In the genomic region with DNA sequence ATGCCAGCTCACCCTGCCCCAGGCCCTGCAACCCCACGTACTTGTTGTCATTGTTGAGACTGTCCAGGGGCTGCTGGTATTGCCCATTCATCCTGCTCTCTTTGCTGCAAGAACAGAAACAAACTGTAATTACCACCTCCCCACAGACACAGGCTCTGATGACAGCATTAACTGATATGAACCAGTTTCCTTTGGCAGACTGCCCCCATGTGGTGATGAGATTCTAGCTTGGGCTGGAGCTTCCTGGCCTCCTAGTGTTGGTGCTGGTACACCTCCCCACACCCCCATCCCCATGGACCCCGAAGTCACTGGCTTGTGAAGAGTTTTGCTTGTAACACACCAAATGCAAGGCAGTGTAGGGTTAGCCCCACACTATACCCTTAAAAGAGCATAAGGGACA, we compare ENCODE assay signal across 9 mouse cellular contexts. TPM values are rescaled to one million over a fixed set of nuclear protein-coding genes. Genes with fewer than 3 reads are reported as not detected.
DNase-seq lines count a peak whose midpoint lies in the region; ATAC-seq and TF ChIP-seq lines count a peak whose summit lies in the region.
"Had no signal": no experiment of that assay in that cellular context is flagged by ENCODE, and none has a peak within 500 bp of the region (broad histone marks: within the 10 kb centered on the region; RNA-seq: fewer than 3 reads in every experiment).

No protein-coding gene starts in this region.

- H3K9ac ChIP-seq in liver, embryonic 14.5 days (replicated peaks) = no peak overlapping the region
- no peak overlapping the region for H3K9ac ChIP-seq in liver, embryonic 11.5 days (ENCODE audit: low read depth, low read length)
- H3K9ac ChIP-seq: limb, embryonic 13.5 days had no signal

- no peaks in the 10 kb centered on the region for H3K27me3 ChIP-seq in liver, embryonic 14.5 days (ENCODE audit: control insufficient read depth, insufficient read depth, low read length)
- no peaks in the 10 kb centered on the region for H3K27me3 ChIP-seq in liver, embryonic 11.5 days (replicated peaks; ENCODE audit: control insufficient read depth, insufficient read depth, low read length)
- H3K27me3 ChIP-seq: limb, embryonic 13.5 days had no signal

- TF ChIP-seq CTCF in liver, embryonic 14.5 days (IDR thresholded peaks at IDR 0.05; ENCODE audit: low read depth) = peak; percentile 60

- no peak for ATAC-seq in cerebellum, adult (ENCODE audit: insufficient number of reproducible peaks, low FRiP score, low TSS enrichment)
- ATAC-seq in liver, embryonic 14.5 days (ENCODE audit: insufficient read depth) = no peak
- no peak for ATAC-seq in liver, embryonic 11.5 days (replicated peaks; ENCODE audit: low FRiP score)
- peak; percentile 58 for ATAC-seq in common myeloid progenitor, adult 5-6 weeks (replicated peaks; ENCODE audit: low read depth, poor library complexity, severe bottlenecking)

- no peaks in the 10 kb centered on the region for H3K4me1 ChIP-seq in liver, embryonic 14.5 days (replicated peaks; ENCODE audit: control insufficient read depth in 2 of 2, insufficient read depth in 2 of 2, low read length in 1 of 2)
- H3K4me1 ChIP-seq in liver, embryonic 11.5 days (replicated peaks; ENCODE audit: control insufficient read depth, insufficient read depth, low read length) = no peaks in the 10 kb centered on the region
- H3K4me1 ChIP-seq: limb, embryonic 13.5 days had no signal

- peak; percentile 43 to 51 for DNase-seq in cerebellum, postnatal 36 days
- DNase-seq in liver, embryonic 14.5 days (ENCODE audit: low read depth in 3 of 3, low spot score in 3 of 3) = no peak
- no peak for DNase-seq in liver, embryonic 11.5 days (ENCODE audit: low spot score)
- DNase-seq in lung, postnatal 25 days (ENCODE audit: low spot score) = peak; percentile 42
- peak; percentile 56 to 59 for DNase-seq in thymus, postnatal 36 days
- DNase-seq in c-Kit-positive CD71-positive TER-119-positive erythroid progenitor cells, embryonic 14.5 days (ENCODE audit: low spot score) = no peak

- no peak for TF ChIP-seq EP300 in liver, embryonic 14.5 days (IDR thresholded peaks at IDR 0.05; ENCODE audit: low read depth)

- no peak overlapping the region for H3K4me3 ChIP-seq in liver, embryonic 14.5 days (ENCODE audit: insufficient read depth in 1 of 2, low read depth in 2 of 2, low read length in 2 of 2)
- H3K4me3 ChIP-seq in liver, embryonic 11.5 days (ENCODE audit: low read depth, low read length) = no peak overlapping the region
- H3K4me3 ChIP-seq: limb, embryonic 13.5 days had no signal

- no peak overlapping the region for H3K4me2 ChIP-seq in liver, embryonic 14.5 days (ENCODE audit: low read depth)
- H3K4me2 ChIP-seq in liver, embryonic 11.5 days = no peak overlapping the region
- H3K4me2 ChIP-seq: limb, embryonic 13.5 days had no signal

- 55% methylated on average over 2 of the region's 2 CpGs for WGBS in liver, embryonic 14.5 days (ENCODE audit: insufficient replicate concordance)
- WGBS in liver, embryonic 11.5 days = 79% methylated on average over 2 of the region's 2 CpGs

- H3K27ac ChIP-seq in liver, embryonic 14.5 days = no peak overlapping the region
- no peak overlapping the region for H3K27ac ChIP-seq in liver, embryonic 11.5 days (ENCODE audit: low read depth, low read length)
- H3K27ac ChIP-seq: limb, embryonic 13.5 days had no signal

- H3K36me3 ChIP-seq in liver, embryonic 14.5 days (replicated peaks; ENCODE audit: control insufficient read depth, insufficient read depth, low read depth) = peaks cover 6% of the 10 kb centered on the region
- H3K36me3 ChIP-seq in liver, embryonic 11.5 days (ENCODE audit: control insufficient read depth, insufficient read depth, low read length) = peaks cover 63% of the 10 kb centered on the region

- H3K9me3 ChIP-seq in liver, embryonic 14.5 days (ENCODE audit: control insufficient read depth, low read length) = no peaks in the 10 kb centered on the region
- no peaks in the 10 kb centered on the region for H3K9me3 ChIP-seq in liver, embryonic 11.5 days (ENCODE audit: control insufficient read depth, low read length)
- H3K9me3 ChIP-seq: limb, embryonic 13.5 days had no signal

RNA-seq across cellular contexts. Expression of a gene that starts 19.1 kb away (rescaled TPM):
- 7.4 and 8.2 TPM in 2 replicates for polyA plus RNA-seq in liver, embryonic 14.5 days (2012; rRNA removed)
- 12.8 and 13.6 TPM in 2 replicates for polyA plus RNA-seq in liver, embryonic 14.5 days (2014; fragmentation: Nextera tagmentation; extraction: Ambion mirVana)
- 60.1 and 69.7 TPM in 2 replicates for polyA plus RNA-seq in liver, embryonic 11.5 days (2014; fragmentation: Nextera tagmentation; extraction: Ambion mirVana)
- 64.6 and 71.2 TPM in 2 replicates for total RNA-seq in common myeloid progenitor, adult 5-6 weeks (2017)

RNA-seq across cellular contexts. Expression of a gene that starts 29.2 kb away (rescaled TPM):
- 2.7 and 3.9 TPM in 2 replicates for polyA plus RNA-seq in liver, embryonic 14.5 days (2012; rRNA removed)
- polyA plus RNA-seq in liver, embryonic 14.5 days (2014; fragmentation: Nextera tagmentation; extraction: Ambion mirVana) = 3.0 and 3.7 TPM in 2 replicates
- polyA plus RNA-seq in liver, embryonic 11.5 days (2014; fragmentation: Nextera tagmentation; extraction: Ambion mirVana) = 5.9 and 6.2 TPM in 2 replicates
- 64.8 and 72.9 TPM in 2 replicates for total RNA-seq in common myeloid progenitor, adult 5-6 weeks (2017)

RNA-seq across cellular contexts. Expression of a gene that starts 51.6 kb away (rescaled TPM):
- 0.02 TPM in 1 of 2 replicates, not detected in the other for polyA plus RNA-seq in liver, embryonic 14.5 days (2012; rRNA removed)
- polyA plus RNA-seq in liver, embryonic 14.5 days (2014; fragmentation: Nextera tagmentation; extraction: Ambion mirVana) = 0.09 and 0.25 TPM in 2 replicates
- polyA plus RNA-seq in liver, embryonic 11.5 days (2014; fragmentation: Nextera tagmentation; extraction: Ambion mirVana) = not detected in 2 replicates
- total RNA-seq in common myeloid progenitor, adult 5-6 weeks (2017) = not detected in 2 replicates

Comparison
In these comparisons a context has a peak if more than half of its experiments do, and no peak if none do; other contexts are left out.
1. DNase-seq: peak in cerebellum, postnatal 36 days (2 of 2), lung, postnatal 25 days (single experiment) and thymus, postnatal 36 days (2 of 2); none in liver, embryonic 14.5 days (0 of 3), liver, embryonic 11.5 days (single experiment) and c-Kit-positive CD71-positive TER-119-positive erythroid progenitor cells, embryonic 14.5 days (single experiment).